Mouse (Mus musculus): Measurements from ENCODE around the gene Col9a3. TPM values are rescaled to one million over a fixed set of nuclear protein-coding genes. Genes with fewer than 3 reads are reported as not detected.

Gene Col9a3
- polyA plus RNA-seq, 1 experiment from 2014 or later, result 30.1 TPM

GRCm38 (mm10) chr2:180582481-180583153 is 15.0 kb upstream of the Col9a3 start:
- Histone ChIP-seq H3K4me1 (peaks cover 18% of the 10 kb centered on the region), H3K36me3 (peaks cover 36% of the 10 kb centered on the region), H3K27ac (peak overlapping the region; percentile 92), H3K4me3 (peak overlapping the region; percentile 68), H3K27me3 (ENCODE audit: low read depth, poor library complexity, severe bottlenecking) (no peaks in the 10 kb centered on the region), H3K9me3 (replicated peaks) (no peaks in the 10 kb centered on the region)
- peak; percentile 100 for DNase-seq (ENCODE audit: low spot score)
- WGBS, result under 1% methylated on average over 57 of the region's 57 CpGs

- Histone ChIP-seq H3K4me3 (peak overlapping the region; percentile 68), H3K9me3 (replicated peaks) (no peaks in the 10 kb centered on the region), H3K4me1 (peaks cover 18% of the 10 kb centered on the region), H3K27ac (peak overlapping the region; percentile 92), H3K36me3 (peaks cover 36% of the 10 kb centered on the region), H3K27me3 (ENCODE audit: low read depth, poor library complexity, severe bottlenecking) (no peaks in the 10 kb centered on the region)
- WGBS, result 34% methylated on average over 7 of the region's 7 CpGs
- DNase-seq (ENCODE audit: low spot score), result no peak
These were observed 14.5 kb upstream of the Col9a3 start for GRCm38 (mm10) chr2:180583154-180583507.

- Histone ChIP-seq H3K4me1 (peaks cover 17% of the 10 kb centered on the region), H3K4me3 (peak overlapping the region; percentile 86), H3K27me3 (ENCODE audit: low read depth, poor library complexity, severe bottlenecking) (no peaks in the 10 kb centered on the region), H3K36me3 (peaks cover 70% of the 10 kb centered on the region), H3K9me3 (replicated peaks) (no peaks in the 10 kb centered on the region), H3K27ac (peak overlapping the region; percentile 93)
- 45% methylated on average over 6 of the region's 6 CpGs for WGBS
- DNase-seq (ENCODE audit: low spot score), result no peak
These were observed 8.9 kb upstream of the Col9a3 start for GRCm38 (mm10) chr2:180588736-180589122.

- peak within 1 kb of the TSS; percentile 86 for H3K4me3 ChIP-seq
- H3K27ac ChIP-seq, result peak within 1 kb of the TSS; percentile 93
- H3K27me3 ChIP-seq (ENCODE audit: low read depth, poor library complexity, severe bottlenecking), result no peaks in the 10 kb centered on the region
- WGBS, result under 1% methylated on average over 62 of the region's 67 CpGs
- no peaks in the 10 kb centered on the region for H3K9me3 ChIP-seq (replicated peaks)
- peaks cover 12% of the 10 kb centered on the region for H3K4me1 ChIP-seq
- peaks cover 71% of the 10 kb centered on the region for H3K36me3 ChIP-seq
- peak; percentile 94 for DNase-seq (ENCODE audit: low spot score)
These were observed 8.3 kb upstream of the Col9a3 start, which contains the start of gene Ogfr for GRCm38 (mm10) chr2:180589123-180589831. Gene Ogfr, plus strand, starts transcription at chr2:180589245.

- no peaks in the 10 kb centered on the region for H3K9me3 ChIP-seq (replicated peaks)
- H3K27me3 ChIP-seq (ENCODE audit: low read depth, poor library complexity, severe bottlenecking), result peaks cover 54% of the 10 kb centered on the region
- 2% methylated on average over 40 of the region's 41 CpGs for WGBS
- peak overlapping the region; percentile 51 for H3K4me3 ChIP-seq
- peak; percentile 48 for DNase-seq (ENCODE audit: low spot score)
- H3K36me3 ChIP-seq, result peaks cover 32% of the 10 kb centered on the region
- H3K4me1 ChIP-seq, result peaks cover 29% of the 10 kb centered on the region
- H3K27ac ChIP-seq, result peak overlapping the region; percentile 76
These were observed 641 bp downstream of the Col9a3 start for GRCm38 (mm10) chr2:180598157-180598705.

- Histone ChIP-seq H3K36me3 (peaks cover 8% of the 10 kb centered on the region), H3K27ac (peak overlapping the region; percentile 51; the same call in 1 of the 2 replicates), H3K9me3 (replicated peaks) (no peaks in the 10 kb centered on the region), H3K4me3 (no peak overlapping the region), H3K4me1 (peaks cover 31% of the 10 kb centered on the region), H3K27me3 (ENCODE audit: low read depth, poor library complexity, severe bottlenecking) (peaks cover 54% of the 10 kb centered on the region)
- 36% methylated on average over 9 of the region's 9 CpGs for WGBS
- DNase-seq (ENCODE audit: low spot score), result no peak
These were observed 3.0 kb downstream of the Col9a3 start for GRCm38 (mm10) chr2:180600569-180601021.

- peak overlapping the region; percentile 53 for H3K27ac ChIP-seq
- DNase-seq (ENCODE audit: low spot score), result no peak
- H3K4me3 ChIP-seq, result no peak overlapping the region
- WGBS, result 63% methylated on average over 6 of the region's 6 CpGs
- no peaks in the 10 kb centered on the region for H3K36me3 ChIP-seq
- H3K9me3 ChIP-seq (replicated peaks), result no peaks in the 10 kb centered on the region
- H3K27me3 ChIP-seq (ENCODE audit: low read depth, poor library complexity, severe bottlenecking), result peaks cover 14% of the 10 kb centered on the region
- peaks cover 17% of the 10 kb centered on the region; the same call in 1 of the 2 replicates for H3K4me1 ChIP-seq
These were observed 7.2 kb downstream of the Col9a3 start for GRCm38 (mm10) chr2:180604781-180605180.

GRCm38 (mm10) chr2:180610283-180610682 is 12.7 kb downstream of the Col9a3 start:
- no peak overlapping the region for H3K4me3 ChIP-seq
- no peaks in the 10 kb centered on the region for H3K9me3 ChIP-seq (replicated peaks)
- DNase-seq (ENCODE audit: low spot score), result no peak
- H3K27me3 ChIP-seq (ENCODE audit: low read depth, poor library complexity, severe bottlenecking), result no peaks in the 10 kb centered on the region
- H3K36me3 ChIP-seq, result no peaks in the 10 kb centered on the region
- H3K4me1 ChIP-seq, result no peaks in the 10 kb centered on the region
- WGBS, result 83% methylated on average over 4 of the region's 4 CpGs
- no peak overlapping the region for H3K27ac ChIP-seq

- WGBS, result 75% methylated on average over 2 of the region's 2 CpGs
- Histone ChIP-seq H3K36me3 (no peaks in the 10 kb centered on the region), H3K9me3 (replicated peaks) (no peaks in the 10 kb centered on the region), H3K4me3 (no peak overlapping the region), H3K27ac (no peak overlapping the region), H3K4me1 (no peaks in the 10 kb centered on the region), H3K27me3 (ENCODE audit: low read depth, poor library complexity, severe bottlenecking) (no peaks in the 10 kb centered on the region)
- no peak for DNase-seq (ENCODE audit: low spot score)
These were observed 14.3 kb downstream of the Col9a3 start for GRCm38 (mm10) chr2:180611882-180612281.

GRCm38 (mm10) chr2:180641576-180642554 is 44.3 kb downstream of the Col9a3 start:
- 3% methylated on average over 111 of the region's 112 CpGs for WGBS
- H3K4me1 ChIP-seq, result peaks cover 7% of the 10 kb centered on the region; the same call in 1 of the 2 replicates
- peaks cover 5% of the 10 kb centered on the region; the same call in 1 of the 2 replicates for H3K36me3 ChIP-seq
- H3K27me3 ChIP-seq (ENCODE audit: low read depth, poor library complexity, severe bottlenecking), result peaks cover 55% of the 10 kb centered on the region
- peaks cover 12% of the 10 kb centered on the region for H3K9me3 ChIP-seq (replicated peaks)
- 0 out of 2 replicates have a peak overlapping the region, but pooled peaks have one; percentile 6 for H3K27ac ChIP-seq
- peak overlapping the region; percentile 46 for H3K4me3 ChIP-seq
- DNase-seq (ENCODE audit: low spot score), result peak; percentile 49

GRCm38 (mm10) chr2:180642555-180643260 is 45.1 kb downstream of the Col9a3 start, which contains the start of gene Tcfl5:
Gene Tcfl5, minus strand, starts transcription at chr2:180642708.
- H3K4me1 ChIP-seq, result peaks cover 7% of the 10 kb centered on the region; the same call in 1 of the 2 replicates
- H3K27ac ChIP-seq, result 0 out of 2 replicates have a peak within 1 kb of the TSS, but pooled peaks have one; percentile 6
- H3K36me3 ChIP-seq, result peaks cover 5% of the 10 kb centered on the region; the same call in 1 of the 2 replicates
- peak within 1 kb of the TSS; percentile 46 for H3K4me3 ChIP-seq
- peaks cover 12% of the 10 kb centered on the region for H3K9me3 ChIP-seq (replicated peaks)
- DNase-seq (ENCODE audit: low spot score), result no peak
- peaks cover 55% of the 10 kb centered on the region for H3K27me3 ChIP-seq (ENCODE audit: low read depth, poor library complexity, severe bottlenecking)
- WGBS, result 9% methylated on average over 46 of the region's 56 CpGs
